Comparison of ENCODE assay signal across 19 mouse cellular contexts in the genomic region with DNA sequence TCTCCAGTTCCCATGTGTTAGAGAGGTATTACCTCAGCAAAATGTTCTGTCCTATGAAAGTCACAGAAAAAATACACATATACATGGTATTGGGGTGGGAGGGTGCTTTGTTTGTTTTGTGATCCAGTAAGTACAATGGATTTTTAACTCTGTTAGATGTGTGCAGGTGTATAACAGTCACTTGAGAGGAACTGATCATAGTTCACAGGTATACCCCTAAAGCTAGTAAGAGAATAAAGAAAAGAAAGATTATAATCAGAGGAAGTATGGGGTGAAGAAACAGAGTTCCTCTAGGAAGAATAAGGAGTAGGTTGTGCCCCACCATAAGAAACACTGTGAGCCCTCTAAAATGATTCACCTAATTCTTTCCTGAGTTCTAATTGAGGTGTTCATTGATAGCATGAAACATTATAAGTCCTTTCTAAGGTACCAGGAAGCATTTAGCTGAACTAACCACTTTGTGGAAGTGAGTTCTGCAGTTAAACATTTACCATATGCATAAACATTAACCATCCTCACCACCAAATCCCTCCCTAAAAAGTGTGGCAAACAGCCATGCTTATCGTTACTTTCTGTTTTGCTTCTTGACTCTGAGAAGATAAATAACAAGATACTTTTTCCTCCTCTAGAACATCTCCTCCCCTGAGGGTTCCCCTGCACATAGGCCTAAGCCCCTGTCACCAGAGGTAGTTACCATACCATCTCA. TPM values are rescaled to one million over a fixed set of nuclear protein-coding genes. Genes with fewer than 3 reads are reported as not detected.
DNase-seq lines count a peak whose midpoint lies in the region; ATAC-seq and TF ChIP-seq lines count a peak whose summit lies in the region.
"Had no signal": no experiment of that assay in that cellular context is flagged by ENCODE, and none has a peak within 500 bp of the region (broad histone marks: within the 10 kb centered on the region; RNA-seq: fewer than 3 reads in every experiment).

No protein-coding gene starts in this region.

- no peak overlapping the region for H3K4me3 ChIP-seq in MEL (ENCODE audit: control insufficient read depth in 1 of 2, insufficient read depth in 1 of 2, low read depth in 2 of 2, low read length in 2 of 2)
- H3K4me3 ChIP-seq in intestine, embryonic 14.5 days (ENCODE audit: low read depth, low read length), result no peak overlapping the region
- H3K4me3 ChIP-seq in kidney, postnatal 0 days (replicated peaks; ENCODE audit: low read depth, low read length), result no peak overlapping the region
- no peak overlapping the region for H3K4me3 ChIP-seq in liver, embryonic 16.5 days (ENCODE audit: low read depth, low read length)
- no peak overlapping the region for H3K4me3 ChIP-seq in hindbrain, embryonic 16.5 days (ENCODE audit: low read length)
- no peak overlapping the region for H3K4me3 ChIP-seq in hindbrain, embryonic 10.5 days
- H3K4me3 ChIP-seq: embryonic facial prominence, embryonic 13.5 days; heart, embryonic 15.5 days; hindbrain, embryonic 12.5 days; limb, embryonic 10.5 days had no signal

- H3K4me2 ChIP-seq in intestine, embryonic 14.5 days (ENCODE audit: low read length), result no peak overlapping the region
- H3K4me2 ChIP-seq in kidney, postnatal 0 days (ENCODE audit: low read length), result peak overlapping the region; percentile 37; the same call in 1 of the 2 replicates
- peak overlapping the region; percentile 22; the same call in 1 of the 2 replicates for H3K4me2 ChIP-seq in liver, embryonic 16.5 days (ENCODE audit: low read depth, low read length)
- no peak overlapping the region for H3K4me2 ChIP-seq in hindbrain, embryonic 16.5 days (ENCODE audit: low read length)
- H3K4me2 ChIP-seq: embryonic facial prominence, embryonic 13.5 days; heart, embryonic 15.5 days; hindbrain, embryonic 12.5 days; lung, embryonic 14.5 days; midbrain, embryonic 11.5 days had no signal

- no peak for TF ChIP-seq CTCF in MEL (IDR thresholded peaks at IDR 0.05 in 2 of 3, conservative IDR thresholded peaks at IDR 0.05 in 1 of 3; ENCODE audit: control insufficient read depth in 1 of 3, insufficient read depth in 1 of 3, low read depth in 2 of 3, low read length in 3 of 3, poor library complexity in 1 of 3, severe bottlenecking in 1 of 3)
- no peak for TF ChIP-seq CTCF in kidney, postnatal 0 days (IDR thresholded peaks at IDR 0.05; ENCODE audit: low read depth)

- H3K9ac ChIP-seq in MEL (ENCODE audit: control insufficient read depth, low read depth, low read length, poor library complexity, severe bottlenecking), result no peak overlapping the region
- no peak overlapping the region for H3K9ac ChIP-seq in intestine, embryonic 14.5 days (ENCODE audit: low read length)
- no peak overlapping the region for H3K9ac ChIP-seq in kidney, postnatal 0 days (ENCODE audit: low read depth, low read length)
- H3K9ac ChIP-seq in liver, embryonic 16.5 days (ENCODE audit: low read depth, low read length), result no peak overlapping the region
- no peak overlapping the region for H3K9ac ChIP-seq in hindbrain, embryonic 16.5 days (ENCODE audit: low read depth, low read length)
- H3K9ac ChIP-seq: embryonic facial prominence, embryonic 13.5 days; heart, embryonic 15.5 days; hindbrain, embryonic 12.5 days; lung, embryonic 14.5 days had no signal

- TF ChIP-seq EP300 in MEL (IDR thresholded peaks at IDR 0.05; ENCODE audit: low read depth in 1 of 2, low read length in 2 of 2), result no peak

- no peak for DNase-seq in MEL (ENCODE audit: low read depth, low spot score)
- DNase-seq in intestine, embryonic 14.5 days (ENCODE audit: low spot score), result no peak
- DNase-seq in kidney, postnatal 0 days (ENCODE audit: low spot score), result peak; percentile 18
- DNase-seq in hindbrain, embryonic 10.5 days (ENCODE audit: low spot score), result no peak
- DNase-seq in adrenal gland, adult (ENCODE audit: inconsistent age in 2 of 2, low spot score in 1 of 2), result no peak
- no peak for DNase-seq in ovary, postnatal 36 days (ENCODE audit: low spot score)
- DNase-seq: cerebellum, adult 9-10 months; heart, adult 18-20 months; lung, embryonic 14.5 days; lung, postnatal 4 days; thymus, postnatal 25 days had no signal

- no peaks in the 10 kb centered on the region for H3K27me3 ChIP-seq in MEL (ENCODE audit: control insufficient read depth in 1 of 2, insufficient read depth in 2 of 2, low read length in 2 of 2)
- H3K27me3 ChIP-seq in intestine, embryonic 14.5 days (replicated peaks; ENCODE audit: control insufficient read depth, insufficient read depth, low read length), result no peaks in the 10 kb centered on the region
- H3K27me3 ChIP-seq in kidney, postnatal 0 days (ENCODE audit: insufficient read depth, low read length), result no peaks in the 10 kb centered on the region
- H3K27me3 ChIP-seq in liver, embryonic 16.5 days (ENCODE audit: control insufficient read depth, insufficient read depth, low read depth, low read length), result no peaks in the 10 kb centered on the region
- no peaks in the 10 kb centered on the region for H3K27me3 ChIP-seq in hindbrain, embryonic 16.5 days (replicated peaks; ENCODE audit: control insufficient read depth, insufficient read depth, low read length)
- H3K27me3 ChIP-seq in hindbrain, embryonic 10.5 days (ENCODE audit: insufficient read depth, poor library complexity, severe bottlenecking), result no peaks in the 10 kb centered on the region
- H3K27me3 ChIP-seq: embryonic facial prominence, embryonic 13.5 days; heart, embryonic 15.5 days; hindbrain, embryonic 12.5 days had no signal

- H3K9me3 ChIP-seq in MEL (replicated peaks; ENCODE audit: insufficient read depth, low read length), result no peaks in the 10 kb centered on the region
- H3K9me3 ChIP-seq in intestine, embryonic 14.5 days (ENCODE audit: control insufficient read depth, low read length), result no peaks in the 10 kb centered on the region
- H3K9me3 ChIP-seq in kidney, postnatal 0 days (replicated peaks; ENCODE audit: low read length), result no peaks in the 10 kb centered on the region
- no peaks in the 10 kb centered on the region for H3K9me3 ChIP-seq in liver, embryonic 16.5 days (replicated peaks; ENCODE audit: control insufficient read depth, low read length)
- no peaks in the 10 kb centered on the region for H3K9me3 ChIP-seq in hindbrain, embryonic 16.5 days (ENCODE audit: control insufficient read depth, low read length)
- H3K9me3 ChIP-seq in hindbrain, embryonic 10.5 days, result no peaks in the 10 kb centered on the region
- H3K9me3 ChIP-seq: embryonic facial prominence, embryonic 13.5 days; heart, embryonic 15.5 days; hindbrain, embryonic 12.5 days; limb, embryonic 10.5 days had no signal

- no peaks in the 10 kb centered on the region for H3K79me2 ChIP-seq in MEL (ENCODE audit: control insufficient read depth, insufficient read depth, low read length, poor library complexity)

- H3K4me1 ChIP-seq in MEL (ENCODE audit: control insufficient read depth in 1 of 2, insufficient read depth in 2 of 2, low read length in 2 of 2), result peaks cover 0 to 5% of the 10 kb centered on the region in 2 experiments; a peak in 2 of 4 replicates
- no peaks in the 10 kb centered on the region for H3K4me1 ChIP-seq in intestine, embryonic 14.5 days (replicated peaks; ENCODE audit: control insufficient read depth, insufficient read depth, low read length)
- no peaks in the 10 kb centered on the region; the same call in 1 of the 2 replicates for H3K4me1 ChIP-seq in kidney, postnatal 0 days (replicated peaks; ENCODE audit: insufficient read depth, low read length)
- peaks cover 3% of the 10 kb centered on the region for H3K4me1 ChIP-seq in liver, embryonic 16.5 days (ENCODE audit: control insufficient read depth, low read depth, low read length)
- no peaks in the 10 kb centered on the region for H3K4me1 ChIP-seq in hindbrain, embryonic 16.5 days (ENCODE audit: control insufficient read depth, insufficient read depth, low read depth, low read length)
- no peaks in the 10 kb centered on the region for H3K4me1 ChIP-seq in hindbrain, embryonic 10.5 days (replicated peaks)
- H3K4me1 ChIP-seq: embryonic facial prominence, embryonic 13.5 days; heart, embryonic 15.5 days; hindbrain, embryonic 12.5 days; limb, embryonic 10.5 days had no signal

- H3K27ac ChIP-seq in MEL (ENCODE audit: control insufficient read depth, low read depth, low read length), result no peak overlapping the region
- 0 out of 2 replicates have a peak overlapping the region, but pooled peaks have one; percentile 0 for H3K27ac ChIP-seq in intestine, embryonic 14.5 days (ENCODE audit: low read depth)
- peak overlapping the region; percentile 54 for H3K27ac ChIP-seq in kidney, postnatal 0 days
- no peak overlapping the region for H3K27ac ChIP-seq in liver, embryonic 16.5 days (ENCODE audit: low read length)
- H3K27ac ChIP-seq in hindbrain, embryonic 16.5 days (ENCODE audit: low read depth, low read length), result no peak overlapping the region
- no peak overlapping the region for H3K27ac ChIP-seq in hindbrain, embryonic 10.5 days
- H3K27ac ChIP-seq: embryonic facial prominence, embryonic 13.5 days; heart, embryonic 15.5 days; hindbrain, embryonic 12.5 days; limb, embryonic 10.5 days had no signal

- TF ChIP-seq RAD21 in MEL (IDR thresholded peaks at IDR 0.05; ENCODE audit: low read depth, low read length), result no peak

- no peak; the same call in 1 of the 2 replicates for ATAC-seq in intestine, embryonic 14.5 days (replicated peaks; ENCODE audit: low FRiP score, low TSS enrichment, low read depth)
- no peak for ATAC-seq in kidney, postnatal 0 days (replicated peaks; ENCODE audit: low FRiP score, low read depth)
- peak; percentile 37 for ATAC-seq in liver, embryonic 16.5 days (ENCODE audit: low read depth)
- ATAC-seq in hindbrain, embryonic 16.5 days, result no peak
- ATAC-seq: forebrain, embryonic 16.5 days had no signal

- no peak for TF ChIP-seq POLR2A in MEL (IDR thresholded peaks at IDR 0.05; ENCODE audit: control insufficient read depth in 1 of 2, insufficient read depth in 1 of 2, low read depth in 1 of 2, low read length in 2 of 2, poor library complexity in 1 of 2)

- peaks cover 4 to 65% of the 10 kb centered on the region in 2 experiments for H3K36me3 ChIP-seq in MEL (ENCODE audit: control insufficient read depth in 1 of 2, insufficient read depth in 2 of 2, low read length in 2 of 2)
- peaks cover 93% of the 10 kb centered on the region for H3K36me3 ChIP-seq in intestine, embryonic 14.5 days (ENCODE audit: control insufficient read depth, insufficient read depth, low read length)
- H3K36me3 ChIP-seq in kidney, postnatal 0 days (ENCODE audit: insufficient read depth, low read length), result peaks cover 49% of the 10 kb centered on the region
- peaks cover 28% of the 10 kb centered on the region for H3K36me3 ChIP-seq in liver, embryonic 16.5 days (ENCODE audit: control insufficient read depth, insufficient read depth)
- H3K36me3 ChIP-seq in hindbrain, embryonic 16.5 days (ENCODE audit: control insufficient read depth, insufficient read depth, low read length), result peaks cover 21% of the 10 kb centered on the region
- peaks cover 99% of the 10 kb centered on the region for H3K36me3 ChIP-seq in hindbrain, embryonic 10.5 days

- 68% methylated on average over 1 of the region's 1 CpGs for WGBS in intestine, embryonic 14.5 days
- 33% methylated on average over 1 of the region's 1 CpGs for WGBS in kidney, postnatal 0 days
- 55% methylated on average over 1 of the region's 1 CpGs for WGBS in liver, embryonic 16.5 days (ENCODE audit: insufficient replicate concordance)
- WGBS in hindbrain, embryonic 16.5 days, result 83% methylated on average over 1 of the region's 1 CpGs
- 92% methylated on average over 1 of the region's 1 CpGs for WGBS in hindbrain, embryonic 10.5 days

RNA-seq across cellular contexts. Expression of a gene that starts 53.6 kb away (rescaled TPM):
- total RNA-seq in MEL (2012; rRNA removed), result 0.19 and 0.49 TPM in 2 replicates
- polyA plus RNA-seq in MEL (2012; ENCODE audit: insufficient read depth in 1 of 2, insufficient read length in 2 of 2, low read depth in 1 of 2, low replicate concordance in 2 of 2, missing spikeins in 1 of 2), result 1 to 10 TPM in 1 of 2 experiments, not detected in 1; 7.7 TPM
- polyA plus RNA-seq in intestine, embryonic 14.5 days (2014; fragmentation: Nextera tagmentation; extraction: Ambion mirVana), result 1.1 and 1.2 TPM in 2 replicates
- 0.20 and 0.45 TPM in 2 replicates for polyA plus RNA-seq in kidney, postnatal 0 days (2015; fragmentation: Nextera tagmentation; extraction: Ambion mirVana)
- 0.11 TPM in 2 replicates for polyA plus RNA-seq in liver, embryonic 16.5 days (2015; fragmentation: Nextera tagmentation; extraction: Ambion mirVana)
- polyA plus RNA-seq in hindbrain, embryonic 16.5 days (2015; fragmentation: Nextera tagmentation; extraction: Ambion mirVana), result 56.7 and 63.6 TPM in 2 replicates
- 12.1 and 20.8 TPM in 2 replicates for polyA plus RNA-seq in hindbrain, embryonic 10.5 days (2016; fragmentation: Nextera tagmentation; extraction: Ambion mirVana)

Comparison
In these comparisons a context has a peak if more than half of its experiments do, and no peak if none do; other contexts are left out.
1. H3K27ac ChIP-seq: peak in intestine, embryonic 14.5 days (single experiment) and kidney, postnatal 0 days (single experiment); none in MEL (single experiment), liver, embryonic 16.5 days (single experiment), hindbrain, embryonic 16.5 days (single experiment) and hindbrain, embryonic 10.5 days (single experiment).
2. H3K4me2 ChIP-seq: peak in kidney, postnatal 0 days (single experiment) and liver, embryonic 16.5 days (single experiment); none in intestine, embryonic 14.5 days (single experiment) and hindbrain, embryonic 16.5 days (single experiment).